Mouse (Mus musculus) liver, embryonic 16.5 days (tissue): ENCODE results near the gene Khdc3. TPM values are rescaled to one million over a fixed set of nuclear protein-coding genes. Genes with fewer than 3 reads are reported as not detected.

Experiments used
- ATAC-seq: fragments of 200-750 bp; cut with Nextera tagmentation; 2 replicates; pipeline ENCODE4 v1.8.0; 2017; ENCODE audit warnings: low read depth, mild to moderate bottlenecking, moderate number of reproducible peaks, moderate library complexity
- H3K27ac ChIP-seq: fragments of 300-500 bp; sonication (generic); 2 replicates; pipeline ENCODE4 v1.5.1; 2014; ENCODE audit warnings: mild to moderate bottlenecking, low read length
- H3K27me3 ChIP-seq: fragments of 300-500 bp; sonication (generic); 2 replicates; pipeline ENCODE4 v1.6.1; 2014; ENCODE audit warnings: low read depth, low read length, mixed read lengths; ENCODE audit not compliant: control insufficient read depth, insufficient read depth
- H3K36me3 ChIP-seq: fragments of 300-500 bp; sonication (generic); 2 replicates; pipeline ENCODE4 v1.6.1; 2014; ENCODE audit warnings: mild to moderate bottlenecking; ENCODE audit not compliant: control insufficient read depth, insufficient read depth
- H3K4me1 ChIP-seq: fragments of 300-500 bp; sonication (generic); 2 replicates; pipeline ENCODE4 v1.6.1; 2014; ENCODE audit warnings: low read depth, low read length, mixed read lengths; ENCODE audit not compliant: control insufficient read depth
- H3K4me2 ChIP-seq: fragments of 300-500 bp; sonication (generic); 2 replicates; pipeline ENCODE4 v1.6.1; 2014; ENCODE audit warnings: low read depth, low read length, mixed read lengths
- H3K4me3 ChIP-seq: fragments of 300-500 bp; sonication (generic); 2 replicates; pipeline ENCODE4 v1.5.1; 2014; ENCODE audit warnings: low read depth, mild to moderate bottlenecking, low read length
- H3K9ac ChIP-seq: fragments of 300-500 bp; sonication (generic); 2 replicates; pipeline ENCODE4 v1.6.1; 2014; ENCODE audit warnings: low read depth, low read length
- H3K9me3 ChIP-seq: fragments of 300-500 bp; sonication (generic); replicated peaks from 2 replicates; pipeline ENCODE4 v1.6.1; 2016; ENCODE audit warnings: low read length; ENCODE audit not compliant: control insufficient read depth
- WGBS: fragments of 180-500 bp; shearing (Covaris S2); extraction: QIAGEN DNeasy Blood & Tissue Kit; methylation state at CpG from one replicate; pipeline ENCODE4 v1.1.7; 2014; ENCODE audit not compliant: insufficient replicate concordance; 5-methylcytosine and 5-hydroxymethylcytosine counted together
- polyA plus RNA-seq: library from polyadenylated mRNA; unstranded; fragments of >200 nt; fragmentation: Nextera tagmentation; extraction: Ambion mirVana; gene quantifications from 2 replicates; pipeline ENCODE4 v1.2.1, GENCODE M21; 2015

Gene Khdc3
- polyA plus RNA-seq, 1 experiment from 2014 or later: 0.05 TPM

GRCm38 (mm10) chr9:73137341-73137886 is 35.8 kb downstream of the Khdc3 start:
- ATAC-seq: no peak
- 54% methylated on average over 11 of the region's 11 CpGs for WGBS
- no peak overlapping the region for H3K9ac ChIP-seq
- no peaks in the 10 kb centered on the region for H3K27me3 ChIP-seq
- H3K9me3 ChIP-seq: no peaks in the 10 kb centered on the region
- no peaks in the 10 kb centered on the region for H3K4me1 ChIP-seq
- H3K36me3 ChIP-seq: no peaks in the 10 kb centered on the region
- H3K27ac ChIP-seq: no peak overlapping the region
- no peak overlapping the region for H3K4me2 ChIP-seq
- no peak overlapping the region for H3K4me3 ChIP-seq

Other genes with a start within 250 kb of the Khdc3 start
- 0.08 TPM in 2 replicates for gene Pygo1, start 176.2 kb upstream of the Khdc3 start, polyA plus RNA-seq
- gene Dyx1c1, start 143.1 kb upstream of the Khdc3 start, polyA plus RNA-seq: 0.05 and 0.06 TPM in 2 replicates
- not detected in 2 replicates for gene Gm44503, start 143.0 kb upstream of the Khdc3 start, polyA plus RNA-seq
- gene Ccpg1os, start 116.5 kb upstream of the Khdc3 start, polyA plus RNA-seq: 2.2 and 2.5 TPM in 2 replicates
- 11.3 and 13.3 TPM in 2 replicates for gene Ccpg1, start 116.4 kb upstream of the Khdc3 start, polyA plus RNA-seq
- gene Pigb, start 61.5 kb upstream of the Khdc3 start, polyA plus RNA-seq: 4.7 and 5.0 TPM in 2 replicates
- 6.7 and 6.8 TPM in 2 replicates for gene Rab27a, start 57.0 kb upstream of the Khdc3 start, polyA plus RNA-seq
- not detected in 2 replicates for gene Gm20509, start 634 bp downstream of the Khdc3 start, polyA plus RNA-seq
- gene Rsl24d1, start 11.6 kb downstream of the Khdc3 start, polyA plus RNA-seq: 33.3 and 34.9 TPM in 2 replicates